Mouse (Mus musculus) lung, adult 2 months (tissue): Measurements from ENCODE around the gene Fam213b.

ENCODE experiments used
- CTCF ChIP-seq: fragments of 200-500 bp; IDR thresholded peaks from 2 replicates; pipeline ENCODE4 v1.5.1; 2011; ENCODE audit warnings: mild to moderate bottlenecking, low read length, control low read depth; ENCODE audit not compliant: insufficient read depth
- POLR2A ChIP-seq: fragments of 200-500 bp; IDR thresholded peaks from 2 replicates; pipeline ENCODE4 v1.6.1; 2011; ENCODE audit warnings: low read depth, mild to moderate bottlenecking, control low read depth, low read length, borderline replicate concordance; ENCODE audit errors: extremely low read depth

GRCm38 (mm10) chr4:154937746-154938145 lies 38.8 kb upstream of the Fam213b start:
- TF ChIP-seq POLR2A (no peak), CTCF (no peak)
